In the genomic region with DNA sequence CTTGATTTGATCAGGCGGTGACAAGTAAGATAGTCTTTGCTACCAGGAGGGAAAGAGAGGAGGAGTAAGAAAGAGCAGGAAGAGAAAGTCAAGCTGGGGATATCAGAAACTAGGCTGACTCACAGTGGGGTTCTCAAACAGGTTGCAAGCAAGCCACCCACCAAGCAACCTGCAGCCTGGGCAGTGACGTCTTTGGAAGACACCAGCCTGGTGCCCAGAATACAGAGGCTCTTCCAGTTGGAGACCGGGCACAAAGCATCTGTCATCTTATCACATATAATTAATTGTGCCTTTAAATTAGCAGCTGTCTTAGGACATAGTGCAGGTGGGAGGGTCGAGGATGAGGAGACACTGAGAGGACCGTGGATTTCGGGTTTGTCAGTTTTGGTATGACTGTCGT, we compare ENCODE assay signal across 10 mouse cellular contexts.
"Had no signal": no experiment of that assay in that cellular context is flagged by ENCODE, and none has a peak within 500 bp of the region (broad histone marks: within the 10 kb centered on the region; RNA-seq: fewer than 3 reads in every experiment).

No protein-coding gene starts in this region.

- DNase-seq: kidney, postnatal 36 days; layer of hippocampus, adult 9-11 months; lung, adult 2 months; lung, postnatal 36 days; right cerebral cortex, adult 18-20 months; spleen, adult 18-20 months; thymus, adult 2 months; thymus, postnatal 25 days had no signal

- ATAC-seq: lung, postnatal 0 days; midbrain, embryonic 13.5 days had no signal
